Mouse (Mus musculus): ENCODE results near the gene B4galnt1.

Gene B4galnt1

DNA sequence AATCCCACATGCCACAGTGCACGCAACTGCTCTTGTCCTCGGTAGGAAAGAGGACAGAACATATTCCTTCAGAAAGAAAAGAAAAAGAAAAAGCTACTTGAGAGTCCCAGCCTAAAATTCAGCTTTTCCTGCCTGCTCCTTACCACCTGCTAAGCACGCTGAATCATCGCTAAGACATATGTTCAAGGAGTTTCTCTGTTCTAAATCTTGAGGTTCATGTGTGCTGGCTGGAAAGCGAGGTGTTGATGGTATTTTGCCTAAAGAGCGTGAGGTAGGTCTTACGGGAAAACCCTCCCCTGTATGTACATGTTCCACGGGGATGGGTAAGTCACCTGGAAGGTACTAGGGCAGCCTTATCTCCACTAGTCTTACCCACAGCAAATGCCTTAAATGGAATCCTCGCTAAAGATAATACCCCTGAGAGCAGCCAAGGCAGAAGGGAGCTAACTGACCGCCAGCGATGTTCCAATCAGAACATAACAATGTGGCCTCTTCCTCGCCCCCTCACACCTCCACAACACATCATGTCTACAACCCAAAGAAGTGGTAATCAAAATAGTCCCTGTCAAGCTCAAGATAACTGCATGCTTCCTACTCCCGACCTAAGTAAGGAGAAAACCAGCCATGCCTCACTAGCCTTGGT, 45.0 kb downstream of the B4galnt1 start:
- DNase-seq (ENCODE audit: low spot score) = no peak

DNA sequence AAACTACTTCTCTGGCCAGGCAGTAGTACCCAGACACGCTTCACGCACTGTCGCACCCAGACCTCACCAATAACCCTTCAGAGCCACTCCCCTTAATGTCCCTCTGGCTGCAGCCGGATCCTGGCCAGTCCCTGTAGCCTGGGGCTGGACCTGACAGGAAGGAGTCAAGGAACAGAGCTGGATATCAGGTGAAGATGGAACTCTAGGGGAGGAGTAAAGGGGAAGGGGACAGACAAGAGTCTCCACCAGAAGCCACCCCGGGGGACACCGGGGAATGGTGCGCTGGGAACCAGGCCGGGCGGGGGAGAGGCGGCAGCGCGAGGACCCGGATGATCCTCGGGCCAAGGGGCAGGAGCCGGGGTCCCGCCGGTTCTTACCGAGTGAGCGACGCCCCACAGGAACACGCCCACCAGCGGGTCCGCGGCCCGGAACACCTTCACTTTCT, 46.0 kb downstream of the B4galnt1 start:
- no peak for DNase-seq (ENCODE audit: low spot score)

DNA sequence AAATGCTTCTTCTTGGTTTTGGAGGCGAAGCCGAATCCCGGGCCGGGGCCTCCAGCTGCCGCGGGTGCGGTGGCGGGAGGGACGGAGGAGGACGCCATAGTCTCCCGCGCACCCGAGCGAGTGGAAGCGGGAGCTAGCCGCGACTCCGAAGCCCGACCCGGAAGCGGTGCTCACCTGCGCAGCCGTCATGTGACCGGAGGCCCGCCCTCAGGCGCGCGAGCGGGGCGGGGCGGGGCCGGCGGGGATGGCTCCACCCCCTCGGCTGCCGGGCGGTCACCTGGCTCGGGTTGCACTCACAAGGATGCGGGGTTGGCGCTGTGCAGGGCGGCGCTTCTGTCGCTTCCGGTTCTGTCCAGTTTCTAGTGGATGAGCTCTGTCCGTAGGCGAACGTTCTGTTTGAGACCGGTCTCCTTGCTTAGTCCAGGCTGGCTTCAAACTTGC, 46.4 kb downstream of the B4galnt1 start, which contains the start of gene Pip4k2c:
Gene Pip4k2c, minus strand, starts transcription at position 172 of the 441 bp plus-strand sequence.
- DNase-seq (ENCODE audit: low spot score) = peak; percentile 88

DNA sequence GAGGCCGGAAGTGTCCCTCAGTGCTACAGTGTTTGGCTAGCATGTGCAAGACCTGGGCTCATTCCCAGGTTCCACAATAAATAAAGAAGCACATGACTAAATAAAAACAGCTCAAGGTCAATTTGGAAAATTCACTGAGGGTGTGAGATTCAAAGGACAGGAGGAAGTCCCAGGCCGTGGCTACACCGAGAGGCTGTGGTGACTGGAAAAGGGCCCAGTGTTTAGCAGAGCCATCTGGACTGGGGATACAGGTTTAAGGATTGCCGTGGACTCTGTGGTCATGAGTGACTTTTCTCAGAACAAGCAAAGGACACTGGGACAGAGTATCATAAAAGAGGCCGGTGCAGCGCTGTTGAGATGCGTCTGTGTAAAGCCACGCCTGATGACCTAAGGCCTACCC, 48.2 kb downstream of the B4galnt1 start:
- DNase-seq (ENCODE audit: low spot score) = no peak

GRCm38 (mm10) chr10:127213704-127214421, 48.8 kb downstream of the B4galnt1 start:
- no peak for DNase-seq (ENCODE audit: low spot score)

GRCm38 (mm10) chr10:127214422-127214803, 49.4 kb downstream of the B4galnt1 start:
- no peak for DNase-seq (ENCODE audit: low spot score)

- no peak for DNase-seq (ENCODE audit: low spot score)
Observed at GRCm38 (mm10) chr10:127216456-127216855, 51.4 kb downstream of the B4galnt1 start.

DNA sequence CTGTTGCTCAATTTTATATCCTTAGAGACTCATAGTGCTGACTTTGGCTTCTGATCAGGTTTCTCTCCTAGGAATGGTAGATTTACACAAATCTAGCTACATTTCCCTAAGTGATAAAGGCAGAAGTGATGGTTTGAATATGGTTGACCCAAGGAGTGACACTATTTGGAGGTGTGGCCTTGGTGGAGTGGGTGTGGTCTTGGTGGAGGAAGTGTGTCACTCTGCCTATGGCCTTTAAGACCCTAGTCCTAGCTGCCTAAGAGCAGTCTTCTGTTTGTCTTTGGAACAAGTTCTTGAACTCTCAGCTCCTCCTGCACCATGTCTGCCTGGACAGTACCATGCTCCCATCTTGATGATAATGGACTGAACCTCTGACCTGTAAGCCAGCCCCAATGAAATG, 52.2 kb downstream of the B4galnt1 start:
- no peak for DNase-seq (ENCODE audit: low spot score)

- no peak for DNase-seq (ENCODE audit: low spot score)
Observed at GRCm38 (mm10) chr10:127218339-127218738, 53.3 kb downstream of the B4galnt1 start.
